Mouse (Mus musculus) hindbrain, embryonic 15.5 days (tissue): Measurements from ENCODE around the gene Leprot. TPM values are rescaled to one million over a fixed set of nuclear protein-coding genes. Genes with fewer than 3 reads are reported as not detected.

Experiments
- ATAC-seq: fragments of 200-750 bp; cut with Nextera tagmentation; 2 replicates; pipeline ENCODE4 v1.8.0; 2017; ENCODE audit warnings: low read depth, moderate number of reproducible peaks, moderate TSS enrichment; ENCODE audit not compliant: low FRiP score
- H3K27ac ChIP-seq: fragments of 300-500 bp; sonication (generic); replicated peaks from 2 replicates; pipeline ENCODE4 v1.5.1; 2015; ENCODE audit warnings: mild to moderate bottlenecking, inconsistent platforms
- H3K27me3 ChIP-seq: fragments of 300-500 bp; sonication (generic); 2 replicates; pipeline ENCODE4 v1.6.1; 2015; ENCODE audit warnings: control low read depth, inconsistent platforms
- H3K36me3 ChIP-seq: fragments of 300-500 bp; sonication (generic); 2 replicates; pipeline ENCODE4 v1.6.1; 2015; ENCODE audit warnings: control low read depth, inconsistent platforms
- H3K4me1 ChIP-seq: fragments of 300-500 bp; sonication (generic); replicated peaks from 2 replicates; pipeline ENCODE4 v1.6.1; 2015; ENCODE audit warnings: control low read depth, inconsistent platforms
- H3K4me2 ChIP-seq: fragments of 300-500 bp; sonication (generic); 2 replicates; pipeline ENCODE4 v1.6.1; 2015; ENCODE audit warnings: moderate library complexity, mild to moderate bottlenecking, inconsistent platforms
- H3K4me3 ChIP-seq: fragments of 300-500 bp; sonication (generic); 2 replicates; pipeline ENCODE4 v1.5.1; 2015; ENCODE audit warnings: mild to moderate bottlenecking, inconsistent platforms
- H3K9ac ChIP-seq: fragments of 300-500 bp; sonication (generic); 2 replicates; pipeline ENCODE4 v1.6.1; 2015; ENCODE audit warnings: inconsistent platforms
- H3K9me3 ChIP-seq: fragments of 300-500 bp; sonication (generic); 2 replicates; pipeline ENCODE4 v1.6.1; 2016; ENCODE audit warnings: control low read depth, inconsistent platforms
- WGBS: fragments of 180-500 bp; shearing (Covaris S2); methylation state at CpG from one replicate; pipeline ENCODE4 v1.1.7; 2015; 5-methylcytosine and 5-hydroxymethylcytosine counted together
- polyA plus RNA-seq: library from polyadenylated mRNA; unstranded; fragments of >200 nt; fragmentation: Nextera tagmentation; extraction: Ambion mirVana; gene quantifications from 2 replicates; pipeline ENCODE4 v1.2.1, GENCODE M21; 2015

Leprot gene
- 84.5 and 91.3 TPM in 2 replicates for polyA plus RNA-seq

GRCm38 (mm10) chr4:101647196-101647905 is at the start of gene Leprot:
Gene Leprot (plus strand): TSS chr4:101647718.
- Histone ChIP-seq H3K9ac (peak within 1 kb of the TSS; percentile 77), H3K4me3 (peak within 1 kb of the TSS; percentile 66), H3K9me3 (no peaks in the 10 kb centered on the region), H3K4me2 (peak within 1 kb of the TSS; percentile 55), H3K27me3 (no peaks in the 10 kb centered on the region), H3K27ac (peak within 1 kb of the TSS; percentile 91), H3K36me3 (peaks cover 6% of the 10 kb centered on the region; the same call in 1 of the 2 replicates), H3K4me1 (peaks cover 20% of the 10 kb centered on the region)
- 1% methylated on average over 38 of the region's 39 CpGs for WGBS
- ATAC-seq = peak; percentile 98

- Histone ChIP-seq H3K27ac (no peak overlapping the region), H3K27me3 (no peaks in the 10 kb centered on the region), H3K9me3 (no peaks in the 10 kb centered on the region), H3K4me1 (no peaks in the 10 kb centered on the region), H3K4me2 (no peak overlapping the region), H3K9ac (no peak overlapping the region), H3K4me3 (no peak overlapping the region), H3K36me3 (peaks cover 15% of the 10 kb centered on the region)
- no peak for ATAC-seq
These were observed 45.8 kb upstream of the Leprot start for GRCm38 (mm10) chr4:101601758-101602157.

GRCm38 (mm10) chr4:101603635-101604034 is 43.9 kb upstream of the Leprot start:
- ATAC-seq = no peak
- H3K27ac ChIP-seq = no peak overlapping the region
- H3K36me3 ChIP-seq = peaks cover 8% of the 10 kb centered on the region
- no peak overlapping the region for H3K9ac ChIP-seq
- H3K4me3 ChIP-seq = no peak overlapping the region
- no peaks in the 10 kb centered on the region for H3K9me3 ChIP-seq
- H3K27me3 ChIP-seq = no peaks in the 10 kb centered on the region
- 84% methylated on average over 3 of the region's 3 CpGs for WGBS
- no peak overlapping the region for H3K4me2 ChIP-seq
- H3K4me1 ChIP-seq = no peaks in the 10 kb centered on the region

- ATAC-seq = no peak
- no peaks in the 10 kb centered on the region for H3K27me3 ChIP-seq
These were observed 31.0 kb upstream of the Leprot start for GRCm38 (mm10) chr4:101616520-101616919.

GRCm38 (mm10) chr4:101617742-101618141 is 29.8 kb upstream of the Leprot start:
- Histone ChIP-seq H3K4me3 (no peak overlapping the region), H3K4me2 (no peak overlapping the region), H3K4me1 (no peaks in the 10 kb centered on the region), H3K27me3 (no peaks in the 10 kb centered on the region), H3K27ac (no peak overlapping the region), H3K9me3 (no peaks in the 10 kb centered on the region), H3K36me3 (peaks cover 77% of the 10 kb centered on the region), H3K9ac (no peak overlapping the region)
- ATAC-seq = no peak
- WGBS = 70% methylated on average over 2 of the region's 2 CpGs

More at GRCm38 (mm10) chr4:101616520-101616919, 31.0 kb upstream of the Leprot start:
- Histone ChIP-seq H3K9me3 (no peaks in the 10 kb centered on the region), H3K9ac (no peak overlapping the region), H3K4me3 (no peak overlapping the region), H3K36me3 (peaks cover 74% of the 10 kb centered on the region), H3K27ac (no peak overlapping the region), H3K4me2 (no peak overlapping the region), H3K4me1 (no peaks in the 10 kb centered on the region)
- WGBS = 85% methylated on average over 5 of the region's 5 CpGs

- H3K27ac ChIP-seq = no peak overlapping the region
- no peaks in the 10 kb centered on the region for H3K9me3 ChIP-seq
- no peaks in the 10 kb centered on the region for H3K4me1 ChIP-seq
- peaks cover 68% of the 10 kb centered on the region for H3K36me3 ChIP-seq
- no peak overlapping the region for H3K9ac ChIP-seq
- no peak for ATAC-seq
- no peak overlapping the region for H3K4me3 ChIP-seq
- 59% methylated on average over 2 of the region's 2 CpGs for WGBS
- no peak overlapping the region for H3K4me2 ChIP-seq
- no peaks in the 10 kb centered on the region for H3K27me3 ChIP-seq
These were observed 27.3 kb upstream of the Leprot start for GRCm38 (mm10) chr4:101620206-101620605.

- WGBS = 93% methylated on average over 5 of the region's 5 CpGs
These were observed 26.3 kb upstream of the Leprot start for GRCm38 (mm10) chr4:101621241-101621640.

GRCm38 (mm10) chr4:101625278-101625677 is 22.2 kb upstream of the Leprot start:
- no peaks in the 10 kb centered on the region for H3K9me3 ChIP-seq
- H3K36me3 ChIP-seq = peaks cover 61% of the 10 kb centered on the region
- H3K27me3 ChIP-seq = no peaks in the 10 kb centered on the region
- H3K27ac ChIP-seq = no peak overlapping the region
- WGBS = 91% methylated on average over 5 of the region's 5 CpGs
- no peak overlapping the region for H3K4me2 ChIP-seq
- ATAC-seq = no peak
- no peak overlapping the region for H3K9ac ChIP-seq
- no peak overlapping the region for H3K4me3 ChIP-seq
- no peaks in the 10 kb centered on the region for H3K4me1 ChIP-seq

More at GRCm38 (mm10) chr4:101621241-101621640, 26.3 kb upstream of the Leprot start:
- no peaks in the 10 kb centered on the region for H3K4me1 ChIP-seq
- H3K4me3 ChIP-seq = no peak overlapping the region
- H3K4me2 ChIP-seq = no peak overlapping the region
- H3K9me3 ChIP-seq = no peaks in the 10 kb centered on the region
- no peak overlapping the region for H3K9ac ChIP-seq
- H3K36me3 ChIP-seq = peaks cover 62% of the 10 kb centered on the region
- H3K27ac ChIP-seq = no peak overlapping the region
- H3K27me3 ChIP-seq = no peaks in the 10 kb centered on the region
- no peak for ATAC-seq

- Histone ChIP-seq H3K9ac (no peak overlapping the region), H3K9me3 (no peaks in the 10 kb centered on the region), H3K36me3 (peaks cover 67% of the 10 kb centered on the region), H3K4me3 (no peak overlapping the region), H3K4me1 (no peaks in the 10 kb centered on the region), H3K27me3 (no peaks in the 10 kb centered on the region), H3K27ac (no peak overlapping the region), H3K4me2 (no peak overlapping the region)
- ATAC-seq = no peak
- 66% methylated on average over 2 of the region's 2 CpGs for WGBS
These were observed 11.9 kb upstream of the Leprot start for GRCm38 (mm10) chr4:101635596-101635995.

- 95% methylated on average over 1 of the region's 1 CpGs for WGBS
- H3K4me1 ChIP-seq = no peaks in the 10 kb centered on the region
- no peak overlapping the region for H3K9ac ChIP-seq
- no peak for ATAC-seq
- H3K27me3 ChIP-seq = no peaks in the 10 kb centered on the region
- no peak overlapping the region for H3K4me2 ChIP-seq
- H3K36me3 ChIP-seq = peaks cover 59% of the 10 kb centered on the region
- H3K27ac ChIP-seq = no peak overlapping the region
- no peaks in the 10 kb centered on the region for H3K9me3 ChIP-seq
- no peak overlapping the region for H3K4me3 ChIP-seq
These were observed 10.0 kb upstream of the Leprot start for GRCm38 (mm10) chr4:101637472-101637871.

GRCm38 (mm10) chr4:101640631-101641030 is 6.9 kb upstream of the Leprot start:
- WGBS = 74% methylated on average over 5 of the region's 5 CpGs
- Histone ChIP-seq H3K9me3 (no peaks in the 10 kb centered on the region), H3K27me3 (no peaks in the 10 kb centered on the region), H3K36me3 (peaks cover 49% of the 10 kb centered on the region), H3K27ac (no peak overlapping the region), H3K4me1 (no peaks in the 10 kb centered on the region), H3K4me2 (no peak overlapping the region), H3K4me3 (no peak overlapping the region), H3K9ac (no peak overlapping the region)
- no peak for ATAC-seq

- 82% methylated on average over 6 of the region's 6 CpGs for WGBS
These were observed 4.8 kb upstream of the Leprot start for GRCm38 (mm10) chr4:101642708-101643107.

More at GRCm38 (mm10) chr4:101642708-101643107, 4.8 kb upstream of the Leprot start:
- H3K4me2 ChIP-seq = no peak overlapping the region
- ATAC-seq = no peak
- H3K27ac ChIP-seq = no peak overlapping the region
- H3K9ac ChIP-seq = no peak overlapping the region
- no peaks in the 10 kb centered on the region for H3K27me3 ChIP-seq
- H3K36me3 ChIP-seq = peaks cover 31% of the 10 kb centered on the region
- H3K4me3 ChIP-seq = no peak overlapping the region
- H3K9me3 ChIP-seq = no peaks in the 10 kb centered on the region
- peaks cover 4% of the 10 kb centered on the region; the same call in 1 of the 2 replicates for H3K4me1 ChIP-seq
